Mouse (Mus musculus): ENCODE results near the gene Ankrd63. TPM values are rescaled to one million over a fixed set of nuclear protein-coding genes. Genes with fewer than 3 reads are reported as not detected.

The Ankrd63 gene
- polyA plus RNA-seq (2012; rRNA removed) = 0.05 TPM in 1 of 2 replicates, not detected in the other

DNA sequence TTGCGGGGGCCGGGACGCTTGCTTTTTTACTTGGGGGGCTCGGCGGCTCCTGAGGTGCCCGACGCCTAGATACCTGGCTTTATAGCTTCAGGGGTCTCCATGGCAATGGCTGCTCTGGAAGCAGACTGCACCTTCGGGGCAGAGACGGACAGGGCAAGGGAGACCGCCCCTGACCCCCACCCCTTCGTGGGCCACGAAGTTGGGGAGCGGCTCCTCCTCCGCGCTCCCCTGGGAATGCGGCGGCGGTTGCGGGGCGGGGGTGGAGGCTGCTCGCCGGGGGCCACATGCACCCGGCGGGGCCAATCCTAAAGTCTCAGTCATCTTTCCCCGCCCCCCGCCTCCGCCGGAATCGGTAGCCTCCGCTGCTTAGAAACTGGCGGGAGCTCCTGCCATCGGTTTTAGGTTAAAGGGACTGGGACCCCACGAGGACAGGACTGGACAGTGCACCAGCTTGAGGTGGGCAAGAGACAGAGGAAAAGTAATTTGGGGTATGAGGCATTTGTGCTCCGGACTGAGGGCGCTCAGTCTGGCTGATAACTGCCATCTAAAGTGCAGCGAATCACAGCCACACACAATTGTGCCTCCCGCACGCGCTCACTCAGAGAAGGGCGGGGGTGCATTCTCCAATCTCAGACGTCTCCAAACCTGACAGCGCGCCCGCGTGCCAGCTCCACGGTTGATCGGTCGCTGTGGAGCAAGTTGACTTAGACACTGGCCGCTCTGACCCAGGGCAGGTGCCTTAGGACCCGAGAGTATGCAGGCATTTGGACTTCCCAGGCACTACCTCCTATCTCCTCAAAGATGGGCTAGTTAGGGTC is at the start of gene Ankrd63:
TSS of gene Ankrd63 (minus strand) at position 51 of the 818 bp plus-strand sequence.

DNA sequence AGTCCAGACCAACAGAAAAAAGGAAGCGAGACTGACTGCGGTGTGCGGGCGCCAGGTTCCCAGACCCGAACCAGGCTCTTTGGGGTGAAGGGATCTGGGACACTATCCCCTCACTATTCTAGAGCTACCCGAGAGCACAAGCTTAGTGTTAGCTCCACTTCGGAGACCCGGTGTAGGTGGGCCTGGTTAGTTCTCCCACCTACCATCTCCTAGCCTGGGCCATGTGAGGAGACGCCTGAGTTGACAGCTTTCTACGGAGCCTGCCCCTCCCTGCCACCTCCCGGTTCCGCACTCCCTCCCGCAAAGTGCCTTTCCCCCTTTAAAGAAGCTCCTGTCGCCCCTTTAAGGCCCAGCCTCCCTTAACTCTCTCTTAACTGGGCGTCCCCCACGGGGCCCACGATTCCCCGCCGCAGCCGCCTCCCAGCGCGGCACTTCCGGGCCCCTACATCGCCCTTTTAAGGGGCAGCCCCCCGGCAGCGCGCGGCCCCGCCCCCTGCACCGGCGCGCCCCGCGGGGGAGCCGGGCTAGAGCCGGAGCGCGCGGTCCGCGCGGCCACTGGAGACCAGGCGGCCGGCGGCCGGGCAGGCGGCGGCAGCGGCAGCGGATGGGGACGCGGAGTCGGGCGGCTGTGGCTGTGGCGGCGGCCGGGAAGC is 41.6 kb upstream of the Ankrd63 start, which contains the start of gene Inafm2:
TSS of gene Inafm2 (plus strand) at position 527 of the 653 bp plus-strand sequence.

DNA sequence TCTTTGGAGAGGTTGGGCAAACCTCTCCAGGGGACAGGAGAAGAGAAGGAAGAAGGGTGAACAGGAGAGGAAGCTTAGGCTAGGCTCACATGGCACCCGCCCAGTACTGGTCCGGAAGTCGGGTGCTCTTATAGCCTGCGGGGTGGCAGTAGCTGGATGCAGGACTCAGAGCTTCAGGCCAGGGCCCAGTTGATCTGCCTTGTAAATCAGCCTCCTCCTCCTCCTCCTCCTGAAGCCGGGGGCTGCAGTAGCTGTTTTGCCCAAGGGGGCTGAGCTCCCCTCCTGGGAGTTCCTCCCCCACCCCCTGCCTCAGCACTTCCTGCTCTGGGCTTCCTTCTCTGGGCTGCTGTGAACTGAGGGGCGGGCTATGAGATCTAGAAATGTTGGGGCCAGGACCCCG is 24.6 kb upstream of the Ankrd63 start, which contains the start of gene Plcb2:
TSS of gene Plcb2 (minus strand) at position 102 of the 400 bp plus-strand sequence.

DNA sequence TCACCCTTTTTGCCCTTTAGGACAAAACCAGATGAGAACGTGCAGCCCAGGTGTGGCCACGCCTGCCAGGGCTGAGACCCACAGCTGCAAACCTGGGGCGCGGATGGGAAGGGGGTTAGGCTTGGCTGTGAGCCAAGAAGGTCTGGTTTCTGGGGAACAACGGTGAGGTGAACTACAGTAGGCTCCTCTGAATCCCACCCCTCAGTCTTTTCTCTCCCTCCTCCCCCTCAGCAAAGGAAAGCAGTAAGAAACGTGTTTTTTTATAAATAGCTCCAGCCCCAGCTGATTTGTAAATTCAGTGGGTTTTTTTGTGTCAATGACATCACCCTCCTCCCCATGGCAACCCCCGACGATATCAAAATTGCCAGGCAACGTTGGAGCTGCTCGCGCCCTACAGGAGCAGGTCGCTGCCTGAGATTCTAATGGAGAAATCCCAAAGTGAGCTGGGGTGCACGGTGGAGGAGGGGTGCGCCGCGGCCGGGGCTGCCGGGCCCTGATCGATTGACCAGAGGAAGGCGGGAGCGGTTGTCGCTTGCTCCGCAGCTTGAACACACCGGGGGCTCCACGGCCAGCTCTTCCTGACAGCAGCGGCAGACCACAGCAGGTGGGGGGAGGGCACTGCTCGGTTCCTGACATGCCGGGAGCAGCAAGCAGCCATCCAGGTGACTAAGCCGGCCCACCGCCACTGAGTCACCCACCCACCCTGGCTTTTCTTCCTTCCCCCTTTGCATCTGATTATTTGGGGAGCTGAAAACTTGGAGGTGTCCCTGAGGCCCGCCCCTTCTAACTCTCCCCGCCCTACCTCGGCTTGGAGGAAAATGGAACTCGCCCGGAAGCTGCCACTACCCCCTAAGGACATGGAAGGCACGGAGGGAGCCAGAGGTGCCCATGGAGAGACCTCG is 40.6 kb downstream of the Ankrd63 start, which contains the start of gene Pak6:
TSS of gene Pak6 (plus strand) at position 402 of the 902 bp plus-strand sequence.

Other genes with a start within 250 kb of the Ankrd63 start
- 199 and 288 TPM in 2 replicates for gene Srp14, start 224.3 kb downstream of the Ankrd63 start, polyA plus RNA-seq (2012; rRNA removed)
- gene Bmf, start 154.3 kb downstream of the Ankrd63 start, polyA plus RNA-seq (2012; rRNA removed) = 10.3 and 20.1 TPM in 2 replicates
- 83.1 and 95.2 TPM in 2 replicates for gene Bub1b, start 105.8 kb downstream of the Ankrd63 start, polyA plus RNA-seq (2012; rRNA removed)
- 1.4 TPM in 2 replicates for gene Pak6, start 40.7 kb downstream of the Ankrd63 start, polyA plus RNA-seq (2012; rRNA removed)
- gene Plcb2, start 24.5 kb upstream of the Ankrd63 start, polyA plus RNA-seq (2012; rRNA removed) = 1.4 and 1.9 TPM in 2 replicates
- 10.9 and 11.3 TPM in 2 replicates for gene Inafm2, start 41.8 kb upstream of the Ankrd63 start, polyA plus RNA-seq (2012; rRNA removed)
- gene Ccdc9b, start 58.7 kb upstream of the Ankrd63 start, polyA plus RNA-seq (2012; rRNA removed) = 2.1 TPM in 2 replicates
- gene Phgr1, start 68.8 kb upstream of the Ankrd63 start, polyA plus RNA-seq (2012; rRNA removed) = 0.14 TPM in 1 of 2 replicates, not detected in the other
- 10.1 and 11.3 TPM in 2 replicates for gene Disp2, start 75.8 kb upstream of the Ankrd63 start, polyA plus RNA-seq (2012; rRNA removed)
- gene Knstrn, start 110.0 kb upstream of the Ankrd63 start, polyA plus RNA-seq (2012; rRNA removed) = 124 and 196 TPM in 2 replicates
- 72.0 and 85.7 TPM in 2 replicates for gene Ivd, start 158.0 kb upstream of the Ankrd63 start, polyA plus RNA-seq (2012; rRNA removed)
- 12.5 and 17.4 TPM in 2 replicates for gene Bahd1, start 196.4 kb upstream of the Ankrd63 start, polyA plus RNA-seq (2012; rRNA removed)
- 13.0 and 24.4 TPM in 2 replicates for gene Chst14, start 222.5 kb upstream of the Ankrd63 start, polyA plus RNA-seq (2012; rRNA removed)

Measured in central nervous system, embryonic 11.5 days (tissue).